Mouse (Mus musculus): Measurements from ENCODE around the gene Ddx20.
A peak's percentile ranks its signal among the peaks of the same experiment; 100 is the strongest.

Gene Ddx20

DNA sequence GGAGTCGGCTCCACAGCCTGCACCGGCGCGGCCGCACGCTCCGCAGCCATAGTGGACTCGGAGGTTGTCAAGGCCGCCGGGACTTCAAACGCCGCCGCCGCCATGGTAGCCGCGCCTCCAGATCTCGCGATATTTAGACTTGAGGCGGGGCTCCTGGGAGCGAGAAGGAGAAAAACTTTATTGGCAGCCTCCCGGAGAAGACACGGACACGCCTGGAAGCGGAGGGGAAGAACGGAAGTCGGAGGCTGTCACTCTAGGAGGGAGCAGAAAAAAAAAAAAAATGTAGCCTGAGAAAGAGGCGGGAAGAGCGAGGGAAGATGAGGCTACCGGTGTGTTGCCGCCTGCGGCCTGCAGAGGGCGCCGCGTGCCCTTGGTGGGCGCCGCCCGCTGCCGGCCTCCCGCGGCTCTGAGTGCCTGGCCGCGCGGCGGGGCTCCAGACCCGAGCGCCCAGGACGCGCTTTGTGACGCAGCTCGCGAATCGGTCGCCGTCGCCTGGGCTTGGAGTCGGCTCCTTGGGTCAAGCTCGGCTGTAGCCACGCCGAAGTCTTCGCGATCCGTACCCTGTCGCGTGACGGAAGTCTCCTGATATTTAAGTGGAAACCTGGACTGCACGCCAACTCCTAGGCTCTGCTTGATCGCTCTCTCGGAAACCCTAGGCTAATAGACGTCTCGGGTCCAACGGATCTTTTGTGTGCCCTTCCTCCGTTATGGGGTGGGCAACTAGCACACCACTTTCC, at the start of gene Ddx20:
Gene Ddx20, minus strand, starts transcription at position 251 of the 737 bp plus-strand sequence.
- DNase-seq: peak; percentile 97

DNA sequence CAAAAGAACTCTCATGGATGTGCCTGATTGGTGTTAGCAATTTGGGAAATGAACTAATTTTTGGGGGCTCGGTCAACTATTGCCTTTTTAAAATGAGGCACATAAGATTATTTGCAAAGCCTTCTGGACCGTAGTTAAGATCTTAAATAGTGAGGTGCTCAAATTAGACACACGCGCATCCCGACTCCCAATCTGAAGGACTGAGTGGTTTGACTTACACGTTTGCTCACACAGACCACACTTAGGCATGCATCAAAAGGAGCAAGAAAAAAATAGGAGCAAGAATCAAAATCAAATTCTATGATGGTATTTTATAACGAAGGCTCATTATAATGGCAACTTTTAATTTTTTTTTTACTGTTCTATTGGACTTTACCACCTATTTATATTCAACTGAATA, 49.7 kb upstream of the Ddx20 start:
- DNase-seq: no peak

DNA sequence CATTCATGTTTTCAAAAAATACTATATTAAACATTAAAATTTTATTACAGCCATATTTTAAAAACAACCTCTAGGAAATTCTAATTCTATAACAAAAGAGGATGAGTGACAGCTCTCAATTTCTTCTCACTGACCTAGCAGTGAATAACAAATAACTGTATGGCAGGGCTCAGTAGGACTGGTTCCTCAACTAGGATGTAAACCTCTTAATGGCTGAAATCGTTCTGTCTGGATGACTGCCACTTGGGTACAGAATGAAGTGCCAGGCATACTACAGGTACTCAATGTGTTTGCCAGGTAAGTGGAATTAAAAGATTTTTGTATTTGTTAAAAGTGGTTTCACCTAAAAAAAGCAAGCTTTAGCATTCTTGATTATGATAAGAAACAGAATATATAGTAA, 48.8 kb upstream of the Ddx20 start:
- DNase-seq: no peak

DNA sequence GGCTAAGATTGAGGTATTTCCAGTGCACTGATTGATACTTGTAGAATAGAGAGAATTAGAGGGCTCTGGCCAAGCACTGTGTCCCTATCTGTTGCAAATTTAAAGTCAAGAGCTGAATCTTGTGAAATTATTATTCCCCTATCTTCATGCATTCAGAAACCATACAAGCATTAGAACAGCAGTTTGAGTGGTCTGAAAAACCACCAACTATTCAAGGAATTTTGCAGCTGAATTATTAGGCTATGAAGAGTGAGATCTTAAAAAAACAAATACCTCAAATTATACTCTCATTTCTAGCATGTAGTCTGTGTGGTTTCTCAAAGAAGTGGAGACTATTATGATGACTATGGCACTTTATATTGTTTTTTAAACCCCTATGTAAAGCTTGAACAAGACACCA, 47.9 kb upstream of the Ddx20 start:
- no peak for DNase-seq

DNA sequence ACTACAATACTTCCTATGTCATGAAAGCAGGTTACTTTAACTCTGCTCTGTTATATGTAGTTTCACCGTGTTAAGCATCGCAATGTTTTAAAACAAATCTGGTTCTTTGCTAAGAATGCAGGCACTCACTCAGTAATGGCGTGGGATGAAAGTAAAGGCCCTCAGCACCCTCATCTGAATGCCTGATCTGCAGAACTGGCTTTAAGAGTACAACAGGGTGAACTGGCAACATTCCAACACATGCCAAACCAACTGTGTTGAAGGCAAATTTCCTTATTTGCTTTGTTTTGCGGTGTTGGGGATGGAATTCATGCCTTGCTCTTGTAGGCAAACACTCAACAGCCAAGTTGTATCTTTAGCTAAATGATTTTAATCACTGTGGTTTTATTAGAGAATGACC, 46.2 kb upstream of the Ddx20 start:
- DNase-seq: no peak

DNA sequence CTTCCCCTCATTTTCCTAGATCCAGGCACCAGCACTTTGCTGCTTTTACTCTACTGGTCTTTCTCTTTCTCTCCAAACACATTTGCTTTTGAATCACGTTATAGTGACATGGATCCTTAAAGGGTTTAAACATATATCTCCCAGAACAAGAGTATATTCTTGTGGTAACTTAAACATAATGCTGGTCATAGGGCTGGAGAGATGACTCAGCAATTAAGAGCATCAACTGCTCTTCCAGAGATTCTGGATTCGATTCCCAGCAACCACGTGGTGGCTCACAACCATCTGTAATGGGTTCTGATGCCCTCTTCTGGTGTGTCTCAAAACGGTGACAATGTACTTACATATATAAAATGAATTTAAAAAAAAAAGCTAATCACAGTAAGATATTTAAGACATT, 45.0 kb upstream of the Ddx20 start:
- no peak for DNase-seq

DNA sequence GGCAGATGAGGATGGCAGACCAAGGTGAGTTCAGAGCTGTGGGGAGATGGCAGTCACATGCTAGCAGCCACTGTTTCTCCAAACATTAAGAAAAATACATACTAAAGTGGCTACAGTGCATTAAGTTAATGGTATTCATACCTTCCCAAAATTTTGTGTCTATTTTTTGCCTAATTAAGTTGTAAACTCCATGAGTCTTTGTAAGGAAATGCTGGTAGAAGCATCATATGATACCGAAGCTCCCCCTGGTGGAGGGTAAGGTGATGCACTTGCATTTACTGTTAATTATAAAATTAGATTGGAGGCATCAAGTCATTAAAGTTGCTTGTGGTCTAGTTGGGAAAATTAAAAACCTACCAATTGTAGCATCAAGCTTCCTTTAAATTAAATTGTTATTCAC, 38.7 kb upstream of the Ddx20 start:
- peak; percentile 86 for DNase-seq

DNA sequence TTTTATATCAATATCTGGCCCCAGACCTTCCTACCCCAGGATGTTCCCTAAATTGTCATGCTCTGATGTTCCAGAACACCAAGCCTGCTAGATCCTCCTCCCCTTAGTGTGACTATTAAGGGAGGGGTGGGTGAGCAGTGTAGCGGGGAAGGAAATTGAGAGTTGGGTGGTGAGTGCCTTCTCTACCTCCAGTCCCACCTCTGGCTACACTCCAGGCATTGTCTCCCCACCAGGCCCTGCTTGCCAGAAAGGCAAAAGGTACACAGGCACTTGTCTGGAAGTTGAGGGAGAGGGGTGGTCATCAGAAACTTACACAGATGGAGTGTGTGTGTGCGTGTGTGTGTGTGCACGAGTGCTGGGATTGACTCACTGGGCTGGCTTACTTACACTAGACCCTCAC, 35.1 kb upstream of the Ddx20 start:
- DNase-seq: no peak

DNA sequence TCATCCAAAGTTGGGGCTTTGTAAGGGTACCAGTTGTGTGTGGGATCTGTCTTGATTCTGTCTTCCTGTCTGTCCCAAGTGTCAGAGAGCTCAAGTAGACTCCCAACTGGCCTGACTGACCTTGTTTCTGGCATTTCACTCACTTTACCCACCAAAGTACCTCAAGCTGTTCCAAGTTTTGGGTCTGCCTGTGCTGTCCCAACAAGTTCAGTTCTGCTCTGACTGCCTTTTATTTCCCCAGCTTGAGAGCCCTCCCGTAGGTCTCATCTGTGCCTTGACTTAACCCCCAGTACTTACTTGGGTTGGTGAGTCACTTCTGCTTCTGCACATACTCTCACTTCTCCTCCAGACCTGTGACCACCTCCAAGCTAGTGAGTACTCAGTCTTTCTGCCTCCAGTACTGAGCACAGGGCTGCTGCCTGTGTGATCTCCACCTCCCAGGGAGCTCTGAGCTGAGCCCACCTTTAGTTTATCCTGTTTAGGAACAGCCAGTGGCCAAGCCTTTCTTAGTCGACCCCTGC, 34.4 kb upstream of the Ddx20 start:
- DNase-seq: no peak

DNA sequence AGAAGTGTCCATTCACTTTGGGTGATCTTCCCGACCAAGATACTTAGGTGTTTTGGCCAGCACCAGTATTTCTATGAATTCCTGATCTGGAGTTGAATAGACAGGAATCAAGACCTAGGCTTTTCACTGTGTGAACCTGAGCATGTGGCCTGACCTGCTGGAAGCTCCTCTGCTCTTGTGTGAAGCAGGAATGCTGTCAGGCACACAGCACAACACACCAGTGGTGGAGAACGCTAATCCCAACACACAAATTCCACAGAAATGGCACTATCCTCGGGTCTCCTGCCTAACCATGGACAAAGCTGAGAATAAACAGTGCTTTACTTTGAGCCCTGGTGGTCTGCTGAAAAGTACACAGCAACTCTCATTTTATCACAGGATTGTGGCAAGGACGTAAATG, 33.1 kb upstream of the Ddx20 start:
- peak; percentile 12 for DNase-seq

DNA sequence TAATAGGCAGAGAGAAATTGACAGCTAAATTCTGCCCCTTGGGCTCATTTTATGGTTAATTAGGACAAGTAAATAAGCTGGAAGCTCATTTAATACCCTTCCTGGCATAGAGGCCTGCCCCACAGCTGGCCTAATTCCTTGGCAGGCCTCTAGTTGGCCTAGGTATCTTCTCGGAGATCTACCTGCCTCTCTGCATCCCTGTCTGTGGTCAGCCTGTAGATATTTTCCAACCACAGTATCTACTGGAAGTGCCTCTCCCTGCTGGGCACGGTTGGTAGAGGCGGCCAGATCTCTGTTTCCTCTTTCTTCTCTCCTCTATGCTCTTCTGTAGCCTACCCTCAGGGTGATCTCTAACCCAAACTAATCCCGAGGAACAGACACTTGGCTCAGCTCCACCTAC, 32.6 kb upstream of the Ddx20 start:
- peak; percentile 19 for DNase-seq

DNA sequence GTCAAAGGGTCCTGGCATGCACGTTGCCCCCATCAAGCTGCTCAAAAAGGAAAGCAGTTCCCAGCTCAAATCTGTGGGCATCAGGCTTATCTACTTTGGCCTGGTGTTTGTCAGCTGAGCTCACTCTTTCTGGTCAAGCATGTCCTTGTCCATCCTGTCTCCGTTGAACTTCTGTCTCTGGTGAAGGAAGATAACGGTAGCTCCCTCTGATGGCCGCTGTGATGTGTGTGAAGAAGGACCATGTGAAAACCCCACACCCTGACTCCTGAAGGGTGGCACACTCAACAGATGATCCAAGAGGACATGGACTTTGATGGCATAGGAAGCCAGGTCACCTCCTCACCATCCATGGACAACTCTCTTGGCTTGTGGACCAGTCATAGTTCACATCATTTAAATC, 31.4 kb upstream of the Ddx20 start:
- DNase-seq: peak; percentile 43

DNA sequence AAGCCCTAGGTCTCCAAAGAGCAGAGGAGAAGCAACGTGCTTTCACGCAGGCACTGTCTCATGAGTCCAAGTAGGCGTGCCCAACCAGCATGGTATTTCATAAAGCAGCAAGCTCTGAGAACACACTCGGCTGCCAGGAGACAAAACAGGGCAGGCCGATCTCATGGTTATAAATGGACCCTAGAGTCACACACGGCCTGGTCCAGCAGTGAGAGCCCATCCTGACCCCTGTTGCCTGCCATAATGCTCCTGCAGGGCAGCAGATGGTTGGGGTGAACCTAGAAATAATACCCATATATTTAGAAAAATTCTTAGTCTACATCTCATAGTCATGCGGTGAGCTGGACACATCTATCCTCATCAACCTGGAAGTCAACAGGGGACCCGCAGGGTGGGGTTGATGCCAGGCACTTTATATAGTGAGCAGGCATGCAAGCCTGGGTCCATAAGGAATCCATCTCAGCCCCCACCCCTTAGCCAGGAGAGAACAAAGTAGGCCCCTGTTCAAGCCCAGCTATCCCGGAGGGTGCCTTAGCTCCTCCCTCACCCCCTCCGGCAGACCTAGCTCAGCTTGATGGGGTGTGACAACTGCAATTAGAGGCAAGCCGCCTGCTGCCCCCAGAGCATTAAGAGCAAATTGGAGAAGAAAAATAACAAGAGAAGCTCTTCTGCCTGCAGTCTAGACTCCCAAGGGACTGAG, 30.6 kb upstream of the Ddx20 start:
- DNase-seq: peak; percentile 65

DNA sequence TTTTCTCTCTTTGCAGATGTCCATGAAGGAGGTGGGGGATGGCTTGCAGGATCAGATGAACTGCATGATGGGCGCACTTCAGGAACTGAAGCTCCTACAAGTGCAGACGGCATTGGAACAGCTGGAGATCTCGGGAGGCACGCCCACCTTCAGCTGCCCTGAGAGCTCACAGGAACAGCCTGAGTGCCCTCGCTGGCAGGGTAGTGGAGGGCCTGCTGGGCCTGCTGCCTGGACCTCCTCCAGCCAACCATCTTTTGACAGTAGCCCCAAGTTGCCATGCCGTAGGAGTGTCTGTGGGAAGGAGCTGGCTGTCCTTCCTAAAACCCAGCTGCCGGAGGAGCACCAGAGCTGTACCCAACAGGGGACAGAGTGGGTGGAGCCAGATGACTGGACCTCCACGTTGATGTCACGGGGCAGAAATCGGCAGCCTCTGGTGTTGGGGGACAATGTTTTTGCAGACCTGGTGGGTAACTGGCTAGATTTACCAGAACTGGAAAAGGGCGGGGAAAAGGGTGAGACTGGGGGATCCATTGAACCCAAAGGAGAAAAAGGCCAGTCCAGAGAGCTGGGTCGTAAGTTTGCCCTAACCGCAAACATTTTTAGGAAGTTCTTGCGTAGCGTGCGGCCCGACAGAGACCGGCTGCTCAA, 29.1 kb upstream of the Ddx20 start:
- peak; percentile 39 for DNase-seq

DNA sequence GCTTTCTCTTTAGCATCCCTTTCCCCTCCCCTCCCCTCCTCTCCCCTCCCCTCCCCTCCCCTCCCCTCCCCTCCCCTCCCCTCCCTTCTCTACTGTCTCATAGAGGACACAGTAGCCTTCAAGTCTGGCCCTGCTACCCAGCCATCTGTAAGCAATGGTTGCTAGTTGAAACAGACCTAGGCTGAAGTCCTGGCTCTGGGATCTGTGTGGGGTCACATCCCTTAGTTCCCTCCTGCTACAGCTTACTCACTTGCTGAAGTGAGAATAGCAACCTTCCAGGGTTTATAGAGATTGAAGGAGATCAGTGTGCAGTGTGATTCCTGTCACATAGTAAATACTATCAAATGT, 27.4 kb upstream of the Ddx20 start:
- peak; percentile 15 for DNase-seq

DNA sequence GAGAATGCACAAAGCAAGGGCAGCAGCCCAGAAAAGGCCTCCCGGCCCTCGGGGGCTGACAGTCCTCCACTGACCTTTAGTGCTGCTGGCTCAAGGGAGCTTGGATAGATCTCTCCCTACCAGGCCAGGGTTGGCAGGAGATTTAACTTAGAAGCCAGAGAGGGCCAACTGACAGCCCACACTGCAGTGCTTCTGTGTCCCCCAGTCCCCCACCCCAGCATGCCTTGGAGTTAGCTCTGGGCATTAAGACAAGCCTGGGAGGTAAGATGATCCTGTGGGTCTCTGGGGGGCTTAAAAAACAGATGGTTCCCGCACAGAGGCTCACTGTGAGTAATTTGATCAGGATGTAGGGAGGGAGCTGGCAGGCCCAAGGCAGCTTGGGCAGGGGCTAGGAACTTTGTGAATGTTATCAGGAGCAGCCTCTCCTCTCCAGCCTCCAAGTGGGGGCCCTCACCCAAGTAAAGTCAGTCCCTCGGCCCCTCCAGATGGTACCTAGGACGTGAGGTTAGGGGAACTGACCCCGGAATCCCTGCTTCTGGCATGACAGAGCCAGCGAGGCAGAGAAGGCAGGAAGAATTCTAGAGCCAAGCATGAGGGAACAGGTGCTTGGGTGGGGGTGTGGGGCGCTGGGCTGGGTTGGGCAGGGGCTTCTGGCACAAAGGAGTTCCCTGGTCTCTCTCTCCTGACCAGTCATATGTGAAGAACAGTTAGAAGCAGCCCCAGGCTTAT, 26.9 kb upstream of the Ddx20 start:
- peak; percentile 50 for DNase-seq

DNA sequence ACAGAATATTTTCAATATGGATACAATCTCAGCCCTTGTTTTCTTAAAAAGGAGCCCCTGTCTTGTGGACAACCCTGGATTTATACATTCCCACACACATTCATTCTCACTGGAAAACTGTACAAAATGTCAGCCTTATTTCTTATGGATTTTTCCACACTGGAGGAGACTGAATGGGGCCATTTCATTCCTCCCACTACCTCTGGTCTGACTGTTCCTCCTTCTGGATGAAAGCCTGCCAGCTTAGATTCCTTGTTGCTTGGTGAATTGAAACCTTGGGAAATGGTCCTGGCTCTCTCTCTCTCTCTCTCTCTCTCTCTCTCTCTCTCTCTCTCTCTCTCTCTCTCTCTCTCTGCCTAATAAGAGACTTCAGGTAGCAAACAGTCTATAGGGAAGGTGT, 25.5 kb upstream of the Ddx20 start:
- no peak for DNase-seq

DNA sequence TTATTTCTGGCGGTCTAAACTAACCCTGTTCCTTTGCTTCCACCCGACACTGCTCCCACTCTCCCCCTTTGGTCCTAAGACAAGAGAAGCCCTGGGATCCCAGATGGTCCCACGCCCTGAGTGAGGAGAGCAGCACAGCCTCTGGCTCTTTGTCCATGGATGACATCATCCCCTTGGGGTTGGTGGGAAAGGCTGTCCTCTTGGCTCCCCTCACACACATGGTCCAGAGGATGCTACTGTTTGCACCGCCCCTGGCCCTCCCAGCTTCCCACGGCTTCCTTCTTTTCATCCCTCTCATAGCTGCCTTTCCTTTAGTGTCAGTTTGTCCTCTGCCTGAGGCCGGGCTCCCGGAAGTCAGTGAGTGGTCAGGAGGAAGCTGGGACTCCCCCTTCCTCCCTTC, 24.4 kb upstream of the Ddx20 start:
- peak; percentile 44 for DNase-seq

DNA sequence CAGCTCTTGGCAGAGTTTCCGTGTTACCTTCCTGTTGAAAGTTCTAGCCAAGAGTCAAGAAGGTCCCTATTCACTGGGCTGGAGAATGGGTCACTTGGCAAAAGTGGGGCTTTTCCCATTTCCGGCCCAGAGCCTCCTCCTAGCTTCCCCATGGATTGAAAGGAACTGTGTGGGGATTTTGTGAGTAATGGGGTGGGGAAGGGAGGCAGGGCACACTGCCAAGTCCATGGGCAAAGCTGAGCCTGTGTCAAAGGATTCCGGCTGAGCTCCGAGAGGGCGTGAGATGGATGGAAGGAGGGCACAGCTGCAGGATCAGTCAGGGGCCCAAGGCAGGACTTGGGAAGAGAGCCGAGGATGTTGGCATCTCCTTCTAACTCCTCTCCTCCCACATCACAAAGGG, 22.9 kb upstream of the Ddx20 start:
- peak; percentile 62 for DNase-seq

DNA sequence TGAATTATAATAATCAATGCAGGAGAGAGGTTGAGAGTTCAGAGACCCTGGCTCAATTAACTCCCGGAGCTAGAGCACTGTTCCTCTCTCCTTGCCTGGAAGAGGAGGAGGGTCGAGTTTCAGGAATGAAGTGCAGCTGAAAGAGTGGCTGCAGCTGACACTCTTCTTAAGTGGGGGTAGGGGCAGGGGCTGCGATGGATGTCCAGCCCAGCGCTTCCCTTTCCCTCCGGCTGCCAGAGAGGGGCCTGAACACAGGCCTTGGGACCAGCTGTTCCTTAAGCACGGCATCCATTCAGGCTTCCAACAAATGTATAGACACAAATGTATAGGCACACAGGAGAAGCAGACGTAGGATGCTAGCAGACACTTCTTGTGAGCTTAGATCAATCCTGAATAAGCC, 20.2 kb upstream of the Ddx20 start:
- no peak for DNase-seq

DNA sequence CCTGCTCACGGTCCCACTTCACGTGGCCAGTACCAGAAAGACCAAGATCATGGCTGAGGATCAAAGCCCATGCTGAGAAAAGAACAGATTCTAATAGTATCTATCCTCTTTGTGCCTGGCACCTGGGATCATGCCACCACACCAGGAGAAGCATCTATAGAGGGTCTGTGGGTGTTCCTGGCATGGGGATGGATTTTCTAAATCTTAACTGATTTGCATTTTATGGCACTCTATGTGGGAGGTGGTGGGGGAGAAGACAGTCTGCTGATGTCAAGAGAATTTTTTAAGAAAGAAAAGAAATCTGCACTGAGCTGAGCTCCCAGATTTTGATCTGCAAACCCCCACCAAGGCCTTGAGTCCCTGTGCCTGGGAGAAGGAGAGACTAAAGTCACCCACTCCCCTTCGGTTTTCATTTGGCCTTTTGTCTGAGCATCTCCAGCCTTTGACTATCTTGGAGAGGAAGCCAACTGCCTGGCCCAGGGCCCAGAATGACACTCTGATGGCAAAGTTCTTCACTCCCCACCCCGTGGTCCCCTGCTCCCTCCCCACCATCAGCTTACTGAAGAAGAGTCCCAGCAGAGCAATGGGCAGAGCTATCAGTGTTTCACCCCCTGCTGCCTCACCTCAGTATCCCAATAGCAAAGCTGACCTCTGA, 19.1 kb upstream of the Ddx20 start:
- peak; percentile 66 for DNase-seq

DNA sequence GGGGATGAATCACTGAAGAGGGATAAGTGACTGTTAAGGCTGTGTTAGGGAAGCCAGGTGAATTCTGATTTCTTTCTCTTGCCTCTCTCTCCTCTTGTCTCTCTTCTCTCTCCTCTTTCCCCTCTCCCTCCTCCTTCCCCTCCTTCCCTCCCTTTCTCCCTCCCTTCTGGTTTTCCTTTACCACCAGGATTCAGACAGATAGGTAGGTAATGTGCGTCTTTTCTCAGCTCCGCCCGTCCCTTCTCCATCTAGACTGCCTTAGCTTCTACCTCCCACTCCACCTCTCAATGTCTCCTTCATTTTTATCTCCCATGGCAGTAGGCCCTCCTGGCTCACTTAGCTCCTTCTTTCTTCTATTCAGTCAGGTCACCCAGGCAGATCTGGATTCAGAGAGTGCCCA, 18.2 kb upstream of the Ddx20 start:
- DNase-seq: peak; percentile 50

DNA sequence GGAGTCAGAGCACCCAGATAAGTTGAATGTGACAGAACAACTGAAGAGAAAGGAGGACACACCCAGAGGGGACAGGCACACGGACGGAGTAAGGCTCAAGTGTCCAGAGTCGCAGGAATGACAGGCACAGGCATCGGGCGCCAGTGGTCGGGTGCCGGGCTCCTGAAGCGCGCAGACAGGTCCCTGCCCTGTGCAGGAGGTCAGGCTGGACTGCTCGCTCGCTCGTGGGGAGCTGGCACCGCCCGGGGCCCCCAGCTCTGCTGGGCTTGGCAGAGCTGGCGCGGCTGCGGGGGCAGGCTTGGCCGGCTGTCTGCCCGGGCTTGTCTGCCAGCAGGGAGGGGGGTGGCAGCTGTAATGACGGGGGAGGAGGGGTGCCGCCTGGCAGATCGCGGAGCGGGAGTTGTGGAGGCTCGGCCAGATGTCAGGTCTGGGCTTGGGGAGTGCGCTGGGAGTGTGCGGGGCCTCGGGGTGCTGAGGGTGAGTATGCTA, 17.7 kb upstream of the Ddx20 start:
- DNase-seq: peak; percentile 85

Data from cerebellum, adult 9-10 months (tissue).